Mouse (Mus musculus): ENCODE data around the gene Rin1.
"Not testable (repeated sequence)": the region's sequence is repeated elsewhere in the genome, so short reads cannot be mapped to it uniquely, and the experiment has no call there.

Gene Rin1

GRCm38 (mm10) chr19:5068570-5069234 lies 18.4 kb downstream of the Rin1 start:
- no peak for DNase-seq (ENCODE audit: low read depth, low spot score)

- no peak for DNase-seq (ENCODE audit: low read depth, low spot score)
Measured at GRCm38 (mm10) chr19:5069486-5069885, 19.2 kb downstream of the Rin1 start.

DNA sequence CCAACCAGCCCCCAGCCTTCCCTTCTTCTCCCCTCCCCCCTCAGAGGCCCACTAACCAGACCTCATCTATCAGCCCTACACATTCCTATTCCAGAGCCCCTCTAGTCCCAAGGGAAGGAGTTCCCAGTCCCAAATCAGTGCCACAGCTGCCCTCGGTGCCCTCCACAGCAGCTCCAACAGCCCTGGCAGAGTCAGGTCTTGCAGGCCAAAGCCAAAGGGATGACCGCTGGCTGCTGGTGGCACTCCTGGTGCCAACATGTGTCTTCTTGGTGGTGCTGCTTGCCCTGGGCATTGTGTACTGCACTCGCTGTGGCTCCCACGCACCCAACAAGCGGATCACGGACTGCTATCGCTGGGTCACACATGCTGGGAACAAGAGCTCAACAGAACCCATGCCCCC lies 19.7 kb downstream of the Rin1 start:
- DNase-seq (ENCODE audit: low read depth, low spot score) = no peak

DNA sequence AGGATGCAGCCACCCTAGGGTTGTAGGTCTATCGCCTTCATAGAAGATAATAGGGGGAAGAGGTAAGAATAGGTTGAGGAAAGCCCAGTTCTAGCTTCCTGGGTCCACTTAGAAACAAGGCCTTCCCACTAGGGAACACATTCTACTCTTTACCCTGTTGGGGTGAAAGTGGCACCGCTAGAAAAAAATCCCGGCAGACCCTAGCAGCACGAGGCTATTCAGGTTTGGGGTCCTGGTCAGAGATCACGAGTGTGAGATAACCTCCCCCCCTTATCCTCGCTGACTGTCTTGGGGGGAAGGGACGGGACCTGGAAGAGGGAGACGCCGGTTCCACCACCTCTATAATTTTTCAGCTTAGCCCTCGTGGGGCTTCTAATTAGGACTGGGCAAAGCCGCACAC lies 20.8 kb downstream of the Rin1 start:
- DNase-seq (ENCODE audit: low read depth, low spot score) = no peak

GRCm38 (mm10) chr19:5071545-5072369 lies 21.5 kb downstream of the Rin1 start:
- DNase-seq (ENCODE audit: low read depth, low spot score) = peak; percentile 91

GRCm38 (mm10) chr19:5072389-5073019 lies 22.2 kb downstream of the Rin1 start:
- DNase-seq (ENCODE audit: low read depth, low spot score) = no peak

GRCm38 (mm10) chr19:5073028-5073427 lies 22.7 kb downstream of the Rin1 start:
- no peak for DNase-seq (ENCODE audit: low read depth, low spot score)

DNA sequence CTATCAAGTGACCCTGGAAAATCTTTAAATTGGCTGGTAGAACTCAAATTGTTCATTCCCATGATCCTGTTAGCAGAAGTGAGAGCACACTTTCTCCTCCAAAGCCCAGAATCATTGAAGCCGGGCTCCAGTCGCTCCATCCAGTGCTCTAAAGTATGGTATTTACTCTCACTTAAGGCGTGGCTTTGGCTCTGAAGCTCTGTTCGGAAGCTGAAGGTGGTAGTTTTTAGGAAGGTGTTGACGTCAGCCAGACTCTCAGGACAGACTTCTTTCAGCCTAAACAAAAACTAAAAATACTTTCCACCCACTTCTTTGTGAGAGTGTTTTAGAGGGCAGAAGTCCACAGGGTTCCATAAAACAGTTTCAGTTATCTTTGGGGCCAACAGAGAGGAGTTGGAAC lies 23.2 kb downstream of the Rin1 start:
- no peak for DNase-seq (ENCODE audit: low read depth, low spot score)

GRCm38 (mm10) chr19:5079279-5079678 lies 29.0 kb downstream of the Rin1 start:
- DNase-seq (ENCODE audit: low read depth, low spot score) = no peak

- no peak for DNase-seq (ENCODE audit: low read depth, low spot score)
Measured at GRCm38 (mm10) chr19:5082005-5082404, 31.7 kb downstream of the Rin1 start.

GRCm38 (mm10) chr19:5082596-5082995 lies 32.3 kb downstream of the Rin1 start:
- DNase-seq (ENCODE audit: low read depth, low spot score) = no peak

GRCm38 (mm10) chr19:5083961-5084833 lies 33.9 kb downstream of the Rin1 start:
- no peak for DNase-seq (ENCODE audit: low read depth, low spot score)

GRCm38 (mm10) chr19:5084834-5085144 lies 34.5 kb downstream of the Rin1 start:
- DNase-seq (ENCODE audit: low read depth, low spot score) = no peak

DNA sequence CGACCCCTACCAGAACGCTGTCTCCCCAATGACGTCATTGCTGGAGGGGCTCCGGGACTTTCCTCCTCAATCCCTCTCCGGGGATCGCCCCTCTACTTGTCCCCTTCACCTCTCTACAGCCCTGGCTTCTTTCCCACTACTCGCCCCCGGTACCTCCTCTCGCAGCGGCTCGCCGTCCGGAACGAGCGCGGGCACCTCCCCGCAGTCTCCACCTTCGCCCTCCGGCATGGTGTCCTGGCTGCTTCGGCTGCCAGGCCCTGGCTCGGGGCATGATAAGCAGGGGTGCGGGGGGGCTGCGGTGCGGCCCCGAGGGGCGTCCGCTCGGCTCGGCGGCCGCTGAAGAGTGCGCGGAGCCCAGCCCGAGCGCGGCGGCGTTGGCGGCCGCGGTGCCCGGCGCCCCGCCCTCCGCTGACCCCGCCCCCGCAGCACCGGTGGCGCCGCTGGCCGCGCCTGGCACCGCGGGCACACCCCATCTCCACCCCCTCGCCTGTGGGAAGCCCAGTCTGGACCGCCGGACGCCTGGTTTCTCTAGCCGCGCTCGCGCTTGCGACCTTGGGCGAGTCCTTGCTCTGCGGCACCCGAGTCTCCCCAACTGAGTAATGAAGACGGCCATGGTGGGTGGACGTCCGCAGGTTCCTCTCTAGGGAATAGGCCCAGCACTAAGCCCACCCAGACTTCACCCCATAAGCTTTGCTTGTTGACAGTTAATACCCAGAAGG lies 35.0 kb downstream of the Rin1 start, which contains the start of gene Tmem151a:
TSS of gene Tmem151a (minus strand) at position 387 of the 719 bp plus-strand sequence.
- DNase-seq (ENCODE audit: low read depth, low spot score) = no peak

- not testable (repeated sequence) for DNase-seq (ENCODE audit: low read depth, low spot score)
Measured at GRCm38 (mm10) chr19:5086533-5086932, 36.3 kb downstream of the Rin1 start.

DNA sequence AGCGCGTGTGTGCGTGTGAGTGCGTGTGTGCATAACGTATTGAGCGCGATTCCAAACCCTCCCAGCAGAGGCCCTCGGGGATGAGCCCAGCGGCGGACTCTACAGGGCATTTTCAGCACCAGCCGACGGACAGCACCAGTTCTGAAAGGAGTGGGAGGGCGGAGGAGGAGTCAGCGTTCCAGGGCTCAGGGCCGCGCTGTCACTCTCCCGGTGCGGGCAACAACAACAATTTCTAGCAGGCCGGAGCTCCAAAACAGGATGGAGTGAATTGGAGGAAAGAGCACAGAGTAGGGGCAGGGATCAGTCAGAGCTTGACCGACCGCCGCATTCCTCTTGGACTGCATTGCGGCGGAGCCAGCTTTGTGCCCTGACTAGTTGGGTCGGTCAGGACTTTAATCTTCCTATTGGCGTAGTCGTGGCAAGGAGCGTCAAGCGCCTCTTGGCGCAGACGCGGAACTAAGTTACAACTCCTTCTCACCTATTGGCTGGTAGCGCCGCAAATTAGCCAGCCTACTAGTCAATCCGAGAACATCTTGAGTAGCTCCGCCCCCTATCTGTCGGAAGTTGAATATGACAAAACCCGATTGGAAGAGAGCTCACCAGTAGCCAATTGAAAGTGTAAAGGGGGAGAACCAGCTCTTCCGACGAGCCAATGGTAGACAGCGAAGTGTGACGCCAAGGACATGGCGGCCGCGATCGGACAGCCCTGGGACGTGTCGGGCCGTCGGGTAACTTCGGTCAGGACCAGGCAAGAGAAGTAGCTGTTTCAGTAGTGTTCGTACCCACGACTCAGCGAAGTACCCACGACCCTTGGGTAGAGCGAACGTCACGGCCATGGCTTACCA lies 37.8 kb downstream of the Rin1 start, which contains the start of gene Yif1a:
TSS of gene Yif1a (plus strand) at position 655 of the 845 bp plus-strand sequence.
- DNase-seq (ENCODE audit: low read depth, low spot score) = peak; percentile 94

DNA sequence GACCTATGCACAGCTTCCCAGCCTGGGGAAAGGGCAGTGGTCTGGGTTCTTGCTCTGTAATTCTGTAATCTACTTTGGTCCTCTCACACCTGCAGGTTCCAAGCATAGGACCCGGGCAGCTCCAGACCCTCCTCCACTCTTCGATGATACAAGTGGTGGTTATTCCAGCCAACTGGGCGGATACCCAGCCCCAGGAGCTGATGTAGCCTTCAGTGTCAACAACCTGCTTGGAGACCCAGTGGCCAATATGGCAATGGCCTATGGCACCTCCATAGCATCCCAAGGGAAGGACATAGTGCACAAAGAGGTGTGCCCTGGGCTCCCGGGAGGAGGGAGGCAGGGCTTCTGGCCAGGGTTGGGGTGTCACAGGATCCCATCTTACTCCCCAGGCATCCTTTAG lies 39.0 kb downstream of the Rin1 start:
- DNase-seq (ENCODE audit: low read depth, low spot score) = no peak

- no peak for DNase-seq (ENCODE audit: low read depth, low spot score)
Measured at GRCm38 (mm10) chr19:5092083-5092482, 41.8 kb downstream of the Rin1 start.

DNA sequence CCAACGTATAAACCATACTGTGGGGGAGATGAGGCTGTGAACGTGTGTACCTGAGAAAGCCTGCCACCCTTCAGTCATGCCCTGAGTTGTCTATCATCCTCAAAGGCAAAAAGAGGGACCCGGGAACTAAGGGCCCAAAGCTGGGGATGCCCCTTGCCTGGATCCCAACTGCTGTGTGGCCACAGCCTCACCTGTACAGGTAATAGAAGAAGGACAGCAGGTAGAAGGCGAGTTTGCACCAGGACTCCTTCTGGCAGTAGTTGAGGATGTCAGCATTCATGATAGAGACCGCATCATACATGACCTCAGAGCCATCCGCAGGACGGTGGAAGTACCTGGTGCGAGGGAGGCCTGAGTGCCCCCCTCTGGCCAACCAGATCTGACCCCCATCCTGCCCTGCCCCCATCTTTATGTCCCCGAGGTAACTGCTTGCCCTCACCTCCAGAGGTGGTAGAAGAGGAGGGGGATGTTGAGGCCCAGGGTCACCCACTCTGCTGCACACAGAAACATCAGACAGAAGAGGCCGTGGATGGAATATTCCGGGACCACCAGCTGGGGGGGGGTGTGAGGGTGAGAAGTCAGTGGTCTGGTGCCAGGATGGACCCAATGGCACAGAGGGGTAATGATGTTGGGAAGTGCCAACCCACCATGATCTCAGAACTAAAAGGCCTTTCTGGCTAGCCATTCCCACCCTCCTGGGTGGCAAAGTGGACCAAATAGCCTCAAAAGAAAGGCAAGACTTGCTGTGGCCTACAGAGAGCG lies 43.4 kb downstream of the Rin1 start:
- DNase-seq (ENCODE audit: low read depth, low spot score) = no peak
